Mouse (Mus musculus) olfactory bulb, adult 2 months (tissue): ENCODE measurements around the gene Lypd6b.

Experiments
- CTCF ChIP-seq: fragments of 200-500 bp; IDR thresholded peaks from 2 replicates; pipeline ENCODE4 v1.5.1; 2012; ENCODE audit warnings: low read depth, mild to moderate bottlenecking, low read length, moderate library complexity; ENCODE audit not compliant: insufficient read depth
- POLR2A ChIP-seq: fragments of 200-500 bp; IDR thresholded peaks from 2 replicates; pipeline ENCODE4 v1.6.1; 2012; ENCODE audit warnings: mild to moderate bottlenecking, low read depth, low read length, moderate library complexity; ENCODE audit not compliant: insufficient read depth

DNA sequence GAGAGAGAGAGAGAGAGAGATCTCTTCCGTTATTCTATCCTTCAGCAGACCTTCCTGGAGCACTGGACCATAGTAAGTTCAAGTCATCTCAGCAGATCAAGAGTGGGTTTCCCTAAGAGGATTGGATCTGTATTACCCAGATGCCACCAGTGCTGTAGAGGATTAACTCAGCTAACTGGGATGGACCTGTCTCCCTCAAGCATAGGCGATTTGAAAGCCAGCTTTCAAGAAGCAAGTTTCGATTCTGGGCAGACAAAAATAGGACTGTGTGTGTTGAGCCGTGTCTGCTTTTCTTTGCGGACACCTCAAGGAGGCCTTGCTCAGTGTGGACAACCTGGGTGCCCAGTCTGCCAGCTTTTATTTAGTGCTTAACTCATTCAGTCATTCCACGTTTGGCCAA is 1.6 kb downstream of the Lypd6b start:
- TF ChIP-seq CTCF (no peak), POLR2A (no peak)
